Comparison of ENCODE assay signal across 35 mouse cellular contexts in the genomic region with DNA sequence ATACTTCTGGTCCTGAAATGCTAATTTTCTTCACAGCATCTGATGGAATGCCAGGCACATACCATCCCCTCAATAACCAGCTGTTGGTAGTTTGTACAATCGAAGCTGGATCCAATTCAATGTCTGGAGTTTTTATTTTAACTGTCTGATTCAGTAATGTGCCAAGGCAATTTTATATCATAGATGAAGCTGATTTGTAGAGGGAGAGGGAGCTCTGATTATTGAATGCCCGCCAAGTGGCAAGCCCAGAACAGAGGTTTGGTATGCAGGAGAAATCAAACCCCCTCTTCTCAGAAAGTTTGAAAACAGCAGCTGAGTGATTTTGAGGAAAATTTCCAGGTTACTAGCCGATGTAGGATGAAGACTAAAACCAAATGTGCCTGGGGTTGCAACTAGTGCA.
"Had no signal": no experiment of that assay in that cellular context is flagged by ENCODE, and none has a peak within 500 bp of the region (broad histone marks: within the 10 kb centered on the region; RNA-seq: fewer than 3 reads in every experiment).

No protein-coding gene starts in this region.

- H3K4me1 ChIP-seq: heart, embryonic 12.5 days; heart, embryonic 13.5 days; heart, embryonic 15.5 days; hindbrain, embryonic 12.5 days; hindbrain, embryonic 13.5 days; hindbrain, embryonic 15.5 days; intestine, embryonic 15.5 days; kidney, embryonic 15.5 days had no signal

- ATAC-seq: hindbrain, embryonic 16.5 days; hindbrain, postnatal 0 days; inflammation-experienced regulatory T-cells, adult 6 months; intestine, embryonic 15.5 days; intestine, embryonic 16.5 days; intestine, postnatal 0 days had no signal

- H3K27ac ChIP-seq: heart, embryonic 13.5 days; heart, embryonic 15.5 days; hindbrain, embryonic 10.5 days; hindbrain, embryonic 12.5 days; hindbrain, embryonic 13.5 days; hindbrain, embryonic 14.5 days; hindbrain, embryonic 15.5 days; hindbrain, postnatal 0 days; intestine, embryonic 15.5 days; kidney, embryonic 15.5 days; kidney, postnatal 0 days; layer of hippocampus, adult 2 months; left cerebral cortex, adult 2 months had no signal

- H3K9me3 ChIP-seq: heart, embryonic 12.5 days; heart, embryonic 13.5 days; heart, embryonic 15.5 days; hindbrain, embryonic 10.5 days; hindbrain, embryonic 12.5 days; hindbrain, embryonic 13.5 days; hindbrain, embryonic 15.5 days; intestine, embryonic 15.5 days; kidney, embryonic 15.5 days had no signal

- H3K4me2 ChIP-seq: heart, embryonic 11.5 days; heart, embryonic 12.5 days; heart, embryonic 13.5 days; heart, embryonic 15.5 days; hindbrain, embryonic 12.5 days; hindbrain, embryonic 13.5 days; hindbrain, embryonic 14.5 days; hindbrain, embryonic 15.5 days; intestine, embryonic 15.5 days; kidney, embryonic 15.5 days had no signal

- H3K9ac ChIP-seq: heart, embryonic 12.5 days; heart, embryonic 13.5 days; heart, embryonic 15.5 days; hindbrain, embryonic 12.5 days; hindbrain, embryonic 13.5 days; hindbrain, embryonic 14.5 days; hindbrain, embryonic 15.5 days; intestine, embryonic 15.5 days; kidney, embryonic 15.5 days had no signal

- H3K36me3 ChIP-seq: heart, embryonic 12.5 days; heart, embryonic 13.5 days; heart, embryonic 15.5 days; hindbrain, embryonic 10.5 days; hindbrain, embryonic 12.5 days; hindbrain, embryonic 13.5 days; hindbrain, embryonic 15.5 days; intestine, embryonic 15.5 days; kidney, embryonic 15.5 days had no signal

- H3K27me3 ChIP-seq: heart, embryonic 12.5 days; heart, embryonic 13.5 days; heart, embryonic 15.5 days; hindbrain, embryonic 12.5 days; hindbrain, embryonic 13.5 days; hindbrain, embryonic 15.5 days; intestine, embryonic 15.5 days; kidney, embryonic 15.5 days had no signal

- H3K4me3 ChIP-seq: heart, embryonic 12.5 days; heart, embryonic 13.5 days; heart, embryonic 15.5 days; hindbrain, embryonic 10.5 days; hindbrain, embryonic 12.5 days; hindbrain, embryonic 13.5 days; hindbrain, embryonic 15.5 days; intestine, embryonic 15.5 days; kidney, embryonic 15.5 days; layer of hippocampus, adult 2 months; left cerebral cortex, adult 2 months had no signal

- DNase-seq: heart, postnatal 10 days; heart, postnatal 14 days; heart, postnatal 36 days; heart, postnatal 4 days; kidney, adult 11 months; kidney, adult 18-20 months; kidney, adult 2 months; kidney, adult 8-10 months; kidney, adult 9 months; kidney, postnatal 10 days; kidney, postnatal 14 days; kidney, postnatal 25 days; kidney, postnatal 36 days; kidney, postnatal 4 days; layer of hippocampus, adult 9-11 months; layer of hippocampus, postnatal 36 days had no signal
